Mouse (Mus musculus): ENCODE results near the gene Cab39. TPM values are rescaled to one million over a fixed set of nuclear protein-coding genes. Genes with fewer than 3 reads are reported as not detected.

The Cab39 gene
- total and polyA plus RNA-seq, 3 experiments = 90.2 to 239 (median 111) TPM

- TF ChIP-seq CHD1 (IDR thresholded peaks at IDR 0.05; ENCODE audit: low read depth, low read length) (no peak), SMC3 (IDR thresholded peaks at IDR 0.05; ENCODE audit: low read depth, low read length) (no peak), RCOR1 (conservative IDR thresholded peaks at IDR 0.05; ENCODE audit: low read depth, low read length) (no peak), UBTF (IDR thresholded peaks at IDR 0.05; ENCODE audit: low read depth, low read length) (no peak), CHD2 (IDR thresholded peaks at IDR 0.05; ENCODE audit: low read length) (no peak), CTCF (conservative IDR thresholded peaks at IDR 0.05 in 1 of 2, IDR thresholded peaks at IDR 0.05 in 1 of 2; ENCODE audit: low read depth in 2 of 2, low read length in 2 of 2) (no peak), MAFK (IDR thresholded peaks at IDR 0.05; ENCODE audit: insufficient replicate concordance, low read length) (no peak), BHLHE40 (IDR thresholded peaks at IDR 0.05; ENCODE audit: low read depth, low read length) (0 out of 2 replicates have a peak, but pooled peaks have one; percentile 44), ZC3H11A (IDR thresholded peaks at IDR 0.05; ENCODE audit: low read depth, low read length) (no peak), MAZ (IDR thresholded peaks at IDR 0.05; ENCODE audit: low read depth, low read length) (no peak; the same call in 1 of the 2 replicates), MXI1 (IDR thresholded peaks at IDR 0.05; ENCODE audit: low read depth, low read length) (no peak), KAT2A (IDR thresholded peaks at IDR 0.05; ENCODE audit: insufficient replicate concordance, low read length) (no peak), TBP (conservative IDR thresholded peaks at IDR 0.05; ENCODE audit: low read depth, low read length) (no peak), ZMIZ1 (IDR thresholded peaks at IDR 0.05; ENCODE audit: low read depth, low read length) (no peak), MAX (IDR thresholded peaks at IDR 0.05; ENCODE audit: low read length) (peak; percentile 47; the same call in 1 of the 2 replicates), HCFC1 (IDR thresholded peaks at IDR 0.05; ENCODE audit: low read depth, low read length) (no peak), MEF2A (IDR thresholded peaks at IDR 0.05; ENCODE audit: borderline replicate concordance, low read depth, low read length) (no peak)
Measured at GRCm38 (mm10) chr1:85840421-85840820, 47.2 kb downstream of the Cab39 start (continued).

- Histone ChIP-seq H3K4me3 (replicated peaks in 1 of 3; ENCODE audit: low read depth in 2 of 3, low read length in 2 of 3, poor library complexity in 1 of 3) (no peak overlapping the region), H3K4me1 (ENCODE audit: control insufficient read depth in 1 of 2, insufficient read depth in 2 of 2) (peaks cover 31 to 100% of the 10 kb centered on the region in 2 experiments), H3K9me3 (replicated peaks; ENCODE audit: low read length) (no peaks in the 10 kb centered on the region), H3K36me3 (replicated peaks in 1 of 2; ENCODE audit: control insufficient read depth in 1 of 2, insufficient read depth in 1 of 2, low read length in 1 of 2) (peaks cover 27 to 71% of the 10 kb centered on the region in 2 experiments), H3K9ac (ENCODE audit: insufficient read depth, low read depth) (no peak overlapping the region), H3K27ac (ENCODE audit: insufficient read depth, low read depth) (no peak overlapping the region), H3K27me3 (replicated peaks) (no peaks in the 10 kb centered on the region), H3K4me2 (ENCODE audit: insufficient read depth, low read depth, poor library complexity, severe bottlenecking) (no peak overlapping the region), H3K79me2 (replicated peaks; ENCODE audit: control insufficient read depth, extremely low read depth, insufficient read depth, poor library complexity, severe bottlenecking) (peaks cover 12% of the 10 kb centered on the region)
- in situ Hi-C loops (cut with MboI; ENCODE audit: low pct_ligation_motif_present, low pct_unique_long_range_greater_than_20kb, low sequenced_read_pairs) (no loop called here), dilution Hi-C loops (cut with MboI; ENCODE audit: extremely low pct_ligation_motif_present, extremely low pct_unique_long_range_greater_than_20kb, low sequenced_read_pairs) (no loop called here)
- no peak for TF ChIP-seq USF2 (conservative IDR thresholded peaks at IDR 0.05; ENCODE audit: low read depth, low read length)
- TF ChIP-seq BHLHE40 (IDR thresholded peaks at IDR 0.05; ENCODE audit: low read depth, low read length) = peak; percentile 28; the same call in 1 of the 2 replicates
- TF ChIP-seq RAD21 (IDR thresholded peaks at IDR 0.05; ENCODE audit: low read depth, low read length) = peak; percentile 75
- no peak for TF ChIP-seq CHD1 (IDR thresholded peaks at IDR 0.05; ENCODE audit: low read depth, low read length)
- TF ChIP-seq EP300 (IDR thresholded peaks at IDR 0.05; ENCODE audit: low read length) = 0 out of 2 replicates have a peak, but pooled peaks have one; percentile 11
- TF ChIP-seq JUND (conservative IDR thresholded peaks at IDR 0.05; ENCODE audit: low read depth, low read length) = peak; percentile 41
- TF ChIP-seq MAX (IDR thresholded peaks at IDR 0.05; ENCODE audit: low read length) = peak; percentile 26; the same call in 1 of the 2 replicates
- no peak; the same call in 1 of the 2 replicates for TF ChIP-seq ETS1 (conservative IDR thresholded peaks at IDR 0.05; ENCODE audit: low read depth, low read length)
- peak; percentile 30 to 78; a peak in 3 of 4 replicates for TF ChIP-seq CTCF (conservative IDR thresholded peaks at IDR 0.05 in 1 of 2, IDR thresholded peaks at IDR 0.05 in 1 of 2; ENCODE audit: low read depth in 2 of 2, low read length in 2 of 2)
- TF ChIP-seq MYC (IDR thresholded peaks at IDR 0.05; ENCODE audit: low read depth, low read length) = peak; percentile 31; the same call in 1 of the 2 replicates
- TF ChIP-seq SMC3 (IDR thresholded peaks at IDR 0.05; ENCODE audit: low read depth, low read length) = peak; percentile 65
- peak; percentile 38 for TF ChIP-seq ZC3H11A (IDR thresholded peaks at IDR 0.05; ENCODE audit: low read depth, low read length)
- TF ChIP-seq IRF4 (IDR thresholded peaks at IDR 0.05; ENCODE audit: low read depth, low read length) = 0 out of 2 replicates have a peak, but pooled peaks have one; percentile 7
- peak; percentile 52 for DNase-seq (ENCODE audit: extremely low read depth)
Measured at GRCm38 (mm10) chr1:85842251-85842650, 49.0 kb downstream of the Cab39 start.
